Mouse (Mus musculus) hindbrain, embryonic 15.5 days (tissue): ENCODE measurements around the gene Pigt. TPM values are rescaled to one million over a fixed set of nuclear protein-coding genes. Genes with fewer than 3 reads are reported as not detected.

Experiments
- ATAC-seq: fragments of 200-750 bp; cut with Nextera tagmentation; 2 replicates; pipeline ENCODE4 v1.8.0; 2017; ENCODE audit warnings: low read depth, moderate number of reproducible peaks, moderate TSS enrichment; ENCODE audit not compliant: low FRiP score
- H3K27ac ChIP-seq: fragments of 300-500 bp; sonication (generic); replicated peaks from 2 replicates; pipeline ENCODE4 v1.5.1; 2015; ENCODE audit warnings: mild to moderate bottlenecking, inconsistent platforms
- H3K27me3 ChIP-seq: fragments of 300-500 bp; sonication (generic); 2 replicates; pipeline ENCODE4 v1.6.1; 2015; ENCODE audit warnings: control low read depth, inconsistent platforms
- H3K36me3 ChIP-seq: fragments of 300-500 bp; sonication (generic); 2 replicates; pipeline ENCODE4 v1.6.1; 2015; ENCODE audit warnings: control low read depth, inconsistent platforms
- H3K4me1 ChIP-seq: fragments of 300-500 bp; sonication (generic); replicated peaks from 2 replicates; pipeline ENCODE4 v1.6.1; 2015; ENCODE audit warnings: control low read depth, inconsistent platforms
- H3K4me2 ChIP-seq: fragments of 300-500 bp; sonication (generic); 2 replicates; pipeline ENCODE4 v1.6.1; 2015; ENCODE audit warnings: moderate library complexity, mild to moderate bottlenecking, inconsistent platforms
- H3K4me3 ChIP-seq: fragments of 300-500 bp; sonication (generic); 2 replicates; pipeline ENCODE4 v1.5.1; 2015; ENCODE audit warnings: mild to moderate bottlenecking, inconsistent platforms
- H3K9ac ChIP-seq: fragments of 300-500 bp; sonication (generic); 2 replicates; pipeline ENCODE4 v1.6.1; 2015; ENCODE audit warnings: inconsistent platforms
- H3K9me3 ChIP-seq: fragments of 300-500 bp; sonication (generic); 2 replicates; pipeline ENCODE4 v1.6.1; 2016; ENCODE audit warnings: control low read depth, inconsistent platforms
- WGBS: fragments of 180-500 bp; shearing (Covaris S2); methylation state at CpG from one replicate; pipeline ENCODE4 v1.1.7; 2015; 5-methylcytosine and 5-hydroxymethylcytosine counted together
- polyA plus RNA-seq: library from polyadenylated mRNA; unstranded; fragments of >200 nt; fragmentation: Nextera tagmentation; extraction: Ambion mirVana; gene quantifications from 2 replicates; pipeline ENCODE4 v1.2.1, GENCODE M21; 2015

The Pigt gene
- polyA plus RNA-seq, 1 experiment from 2014 or later: 103 TPM

- H3K4me1 ChIP-seq: peaks cover 14% of the 10 kb centered on the region
- H3K27ac ChIP-seq: no peak overlapping the region
- no peak for ATAC-seq
- no peak overlapping the region for H3K9ac ChIP-seq
- 60% methylated on average over 7 of the region's 7 CpGs for WGBS
- no peak overlapping the region for H3K4me3 ChIP-seq
- H3K9me3 ChIP-seq: no peaks in the 10 kb centered on the region
- H3K36me3 ChIP-seq: 0 out of 2 replicates have a peak, but pooled peaks cover 3% of the 10 kb centered on the region
- no peaks in the 10 kb centered on the region for H3K27me3 ChIP-seq
- no peak overlapping the region for H3K4me2 ChIP-seq
Measured at GRCm38 (mm10) chr2:164457942-164458341, 39.4 kb upstream of the Pigt start.

GRCm38 (mm10) chr2:164458535-164458934, 38.8 kb upstream of the Pigt start:
- H3K27ac ChIP-seq: no peak overlapping the region
- no peaks in the 10 kb centered on the region for H3K27me3 ChIP-seq
- H3K4me1 ChIP-seq: peaks cover 18% of the 10 kb centered on the region
- peaks cover 5% of the 10 kb centered on the region; the same call in 1 of the 2 replicates for H3K36me3 ChIP-seq
- no peaks in the 10 kb centered on the region for H3K9me3 ChIP-seq
- WGBS: 91% methylated on average over 8 of the region's 8 CpGs
- H3K4me3 ChIP-seq: no peak overlapping the region
- H3K9ac ChIP-seq: no peak overlapping the region
- ATAC-seq: no peak
- H3K4me2 ChIP-seq: no peak overlapping the region

GRCm38 (mm10) chr2:164460745-164461551, 36.4 kb upstream of the Pigt start, which contains the start of gene Gm20458:
Gm20458 (plus strand) TSS chr2:164460967.
- WGBS: under 1% methylated on average over 70 of the region's 79 CpGs
- H3K4me3 ChIP-seq: peak within 1 kb of the TSS; percentile 56
- peak within 1 kb of the TSS; percentile 62 for H3K9ac ChIP-seq
- peaks cover 18% of the 10 kb centered on the region for H3K4me1 ChIP-seq
- H3K36me3 ChIP-seq: peaks cover 18% of the 10 kb centered on the region
- ATAC-seq: peak; percentile 99
- peak within 1 kb of the TSS; percentile 71 for H3K4me2 ChIP-seq
- H3K27me3 ChIP-seq: no peaks in the 10 kb centered on the region
- peak within 1 kb of the TSS; percentile 91 for H3K27ac ChIP-seq
- no peaks in the 10 kb centered on the region for H3K9me3 ChIP-seq

- Histone ChIP-seq H3K36me3 (peaks cover 41% of the 10 kb centered on the region), H3K9ac (no peak overlapping the region), H3K4me2 (no peak overlapping the region), H3K27ac (no peak overlapping the region), H3K4me3 (no peak overlapping the region), H3K27me3 (no peaks in the 10 kb centered on the region), H3K4me1 (peaks cover 18% of the 10 kb centered on the region), H3K9me3 (no peaks in the 10 kb centered on the region)
- no peak for ATAC-seq
Measured at GRCm38 (mm10) chr2:164465161-164465560, 32.2 kb upstream of the Pigt start.

- Histone ChIP-seq H3K9me3 (no peaks in the 10 kb centered on the region), H3K9ac (no peak overlapping the region), H3K4me1 (peaks cover 16% of the 10 kb centered on the region), H3K4me3 (no peak overlapping the region), H3K36me3 (peaks cover 51% of the 10 kb centered on the region), H3K27ac (no peak overlapping the region), H3K4me2 (no peak overlapping the region), H3K27me3 (no peaks in the 10 kb centered on the region)
- no peak for ATAC-seq
- WGBS: 87% methylated on average over 5 of the region's 5 CpGs
Measured at GRCm38 (mm10) chr2:164466787-164467186, 30.5 kb upstream of the Pigt start.

- Histone ChIP-seq H3K4me2 (no peak overlapping the region), H3K27ac (no peak overlapping the region), H3K9ac (no peak overlapping the region), H3K36me3 (peaks cover 43% of the 10 kb centered on the region), H3K4me1 (no peaks in the 10 kb centered on the region), H3K9me3 (no peaks in the 10 kb centered on the region), H3K27me3 (no peaks in the 10 kb centered on the region), H3K4me3 (no peak overlapping the region)
- ATAC-seq: no peak
- WGBS: 33% methylated on average over 10 of the region's 10 CpGs
Measured at GRCm38 (mm10) chr2:164470254-164470653, 27.1 kb upstream of the Pigt start.

GRCm38 (mm10) chr2:164473624-164474023, 23.7 kb upstream of the Pigt start, which contains the start of gene Trp53tg5:
Trp53tg5 (minus strand) TSS chr2:164473724.
- no peak within 1 kb of the TSS for H3K4me2 ChIP-seq
- 81% methylated on average over 6 of the region's 6 CpGs for WGBS
- H3K9me3 ChIP-seq: no peaks in the 10 kb centered on the region
- H3K4me1 ChIP-seq: no peaks in the 10 kb centered on the region
- H3K27ac ChIP-seq: no peak within 1 kb of the TSS
- H3K27me3 ChIP-seq: no peaks in the 10 kb centered on the region
- no peak for ATAC-seq
- H3K36me3 ChIP-seq: peaks cover 34% of the 10 kb centered on the region
- H3K4me3 ChIP-seq: no peak within 1 kb of the TSS
- no peak within 1 kb of the TSS for H3K9ac ChIP-seq

- H3K9ac ChIP-seq: peak within 1 kb of the TSS; percentile 60
- H3K27ac ChIP-seq: peak within 1 kb of the TSS; percentile 28
- peak within 1 kb of the TSS; percentile 64 for H3K4me3 ChIP-seq
- 2% methylated on average over 26 of the region's 26 CpGs for WGBS
- H3K9me3 ChIP-seq: no peaks in the 10 kb centered on the region
- H3K4me2 ChIP-seq: peak within 1 kb of the TSS; percentile 98
- H3K27me3 ChIP-seq: 0 out of 2 replicates have a peak, but pooled peaks cover 3% of the 10 kb centered on the region
- ATAC-seq: peak; percentile 62
- peaks cover 17% of the 10 kb centered on the region for H3K4me1 ChIP-seq
- H3K36me3 ChIP-seq: peaks cover 16% of the 10 kb centered on the region
Measured at GRCm38 (mm10) chr2:164485681-164486257, 11.6 kb upstream of the Pigt start, which contains the start of gene Dbndd2. Dbndd2 (plus strand) TSS chr2:164486106.

- Histone ChIP-seq H3K4me1 (peaks cover 17% of the 10 kb centered on the region), H3K4me2 (peak overlapping the region; percentile 98), H3K27me3 (0 out of 2 replicates have a peak, but pooled peaks cover 3% of the 10 kb centered on the region), H3K9me3 (no peaks in the 10 kb centered on the region), H3K36me3 (peaks cover 16% of the 10 kb centered on the region), H3K27ac (peak overlapping the region; percentile 28), H3K4me3 (peak overlapping the region; percentile 64), H3K9ac (peak overlapping the region; percentile 60)
- ATAC-seq: peak; percentile 81
- WGBS: under 1% methylated on average over 65 of the region's 90 CpGs
Measured at GRCm38 (mm10) chr2:164486258-164487114, 10.8 kb upstream of the Pigt start.

GRCm38 (mm10) chr2:164487115-164487527, 10.2 kb upstream of the Pigt start:
- peaks cover 17% of the 10 kb centered on the region for H3K4me1 ChIP-seq
- WGBS: 12% methylated on average over 11 of the region's 11 CpGs
- ATAC-seq: peak; percentile 42; the same call in 1 of the 2 replicates
- peaks cover 16% of the 10 kb centered on the region for H3K36me3 ChIP-seq
- peak overlapping the region; percentile 64 for H3K4me3 ChIP-seq
- no peak overlapping the region for H3K27ac ChIP-seq
- H3K9ac ChIP-seq: peak overlapping the region; percentile 60
- H3K27me3 ChIP-seq: 0 out of 2 replicates have a peak, but pooled peaks cover 3% of the 10 kb centered on the region
- H3K4me2 ChIP-seq: peak overlapping the region; percentile 98
- H3K9me3 ChIP-seq: no peaks in the 10 kb centered on the region

GRCm38 (mm10) chr2:164487812-164488211, 9.5 kb upstream of the Pigt start:
- peaks cover 16% of the 10 kb centered on the region for H3K36me3 ChIP-seq
- no peak overlapping the region for H3K27ac ChIP-seq
- peak overlapping the region; percentile 98 for H3K4me2 ChIP-seq
- WGBS: 54% methylated on average over 9 of the region's 9 CpGs
- H3K9ac ChIP-seq: no peak overlapping the region
- no peaks in the 10 kb centered on the region for H3K9me3 ChIP-seq
- peaks cover 17% of the 10 kb centered on the region for H3K4me1 ChIP-seq
- H3K4me3 ChIP-seq: 0 out of 2 replicates have a peak overlapping the region, but pooled peaks have one; percentile 64
- ATAC-seq: no peak
- 0 out of 2 replicates have a peak, but pooled peaks cover 3% of the 10 kb centered on the region for H3K27me3 ChIP-seq
